Comparison of ENCODE assay signal across 21 mouse cellular contexts in genomic region chr9:90407573-90407972, GRCm38 (mm10).
"Had no signal": no experiment of that assay in that cellular context is flagged by ENCODE, and none has a peak within 500 bp of the region (broad histone marks: within the 10 kb centered on the region; RNA-seq: fewer than 3 reads in every experiment).

No protein-coding gene starts in this region.

- H3K4me1 ChIP-seq: liver, embryonic 15.5 days; megakaryocyte, embryonic 14.5 days; midbrain, embryonic 10.5 days; midbrain, embryonic 12.5 days; neural tube, embryonic 13.5 days; neural tube, embryonic 15.5 days had no signal

- H3K9ac ChIP-seq: liver, embryonic 15.5 days; lung, embryonic 14.5 days; midbrain, embryonic 12.5 days; neural tube, embryonic 13.5 days; neural tube, embryonic 15.5 days had no signal

- H3K4me2 ChIP-seq: liver, embryonic 15.5 days; lung, embryonic 14.5 days; midbrain, embryonic 12.5 days; neural tube, embryonic 13.5 days; neural tube, embryonic 15.5 days had no signal

- ATAC-seq: midbrain, embryonic 16.5 days had no signal

- H3K27me3 ChIP-seq: liver, embryonic 15.5 days; megakaryocyte, embryonic 14.5 days; midbrain, embryonic 12.5 days; neural tube, embryonic 13.5 days; neural tube, embryonic 15.5 days had no signal

- H3K27ac ChIP-seq: liver, embryonic 15.5 days; midbrain, embryonic 10.5 days; midbrain, embryonic 12.5 days; neural tube, embryonic 13.5 days; neural tube, embryonic 15.5 days had no signal

- DNase-seq: lung, adult 18-20 months; lung, embryonic 14.5 days; lung, postnatal 10 days; lung, postnatal 4 days; midbrain, embryonic 14.5 days; retina, postnatal 1 day; right cerebral cortex, adult 18-20 months; right cerebral cortex, postnatal 25 days; right cerebral cortex, postnatal 4 days; spleen, adult 18-20 months; thymus, adult 18-20 months; thymus, postnatal 25 days; thymus, postnatal 4 days had no signal

- H3K9me3 ChIP-seq: liver, embryonic 15.5 days; megakaryocyte, embryonic 14.5 days; midbrain, embryonic 10.5 days; midbrain, embryonic 12.5 days; neural tube, embryonic 13.5 days; neural tube, embryonic 15.5 days had no signal

- H3K36me3 ChIP-seq: liver, embryonic 15.5 days; midbrain, embryonic 10.5 days; midbrain, embryonic 12.5 days; neural tube, embryonic 13.5 days; neural tube, embryonic 15.5 days had no signal

- H3K4me3 ChIP-seq: liver, embryonic 15.5 days; megakaryocyte, embryonic 14.5 days; midbrain, embryonic 10.5 days; midbrain, embryonic 12.5 days; myocyte; neural tube, embryonic 13.5 days; neural tube, embryonic 15.5 days had no signal
